Mouse (Mus musculus): Measurements from ENCODE around the gene Gm21969. TPM values are rescaled to one million over a fixed set of nuclear protein-coding genes. Genes with fewer than 3 reads are reported as not detected.

Gm21969 gene
- total RNA-seq, 4 experiments from 2014 or later, result not detected

DNA sequence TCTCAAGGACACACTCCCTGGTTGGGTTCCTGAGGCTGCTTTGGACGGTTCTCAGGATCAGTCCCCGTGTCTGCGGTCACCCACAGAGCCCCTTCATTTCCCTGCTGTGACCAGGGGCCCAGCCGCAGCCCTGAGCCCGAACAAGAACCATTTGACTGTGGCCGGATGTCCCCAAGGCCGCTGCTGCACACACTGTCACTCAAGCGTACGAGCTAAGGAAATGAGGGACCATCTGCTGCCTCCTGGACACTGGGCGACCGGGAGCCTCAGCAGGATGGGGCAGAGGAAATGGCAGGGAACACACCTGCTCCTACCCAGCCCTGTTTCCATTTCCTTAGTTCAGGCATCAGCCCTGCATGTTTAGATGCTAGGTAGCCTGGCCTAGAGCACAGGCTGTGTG lies 47.9 kb downstream of the Gm21969 start:
- no peak for DNase-seq (ENCODE audit: low spot score in 2 of 2)

DNA sequence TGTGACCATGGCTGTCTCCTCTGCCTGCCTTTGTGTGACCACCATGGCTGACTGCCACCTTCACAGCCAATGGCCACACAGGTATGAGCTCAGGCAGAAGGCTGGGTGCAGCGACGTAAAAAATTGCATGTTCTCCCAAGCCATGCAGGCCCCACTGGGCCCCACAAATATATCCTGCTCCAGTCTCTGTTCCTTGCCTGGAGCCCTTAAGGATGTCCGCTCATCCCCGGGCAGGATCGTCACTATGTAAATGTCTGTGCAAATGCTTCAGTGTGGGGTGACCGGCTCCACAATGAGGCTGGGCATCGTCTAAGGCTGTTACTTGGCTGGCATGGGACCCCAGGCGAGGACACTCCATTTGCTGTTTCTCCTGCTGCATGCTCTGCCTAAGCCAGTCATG lies 50.3 kb downstream of the Gm21969 start, which contains the start of gene Tas1r2:
Tas1r2 (plus strand) TSS at position 301 of the 400 bp plus-strand sequence.
- DNase-seq (ENCODE audit: low spot score in 2 of 2), result no peak

DNA sequence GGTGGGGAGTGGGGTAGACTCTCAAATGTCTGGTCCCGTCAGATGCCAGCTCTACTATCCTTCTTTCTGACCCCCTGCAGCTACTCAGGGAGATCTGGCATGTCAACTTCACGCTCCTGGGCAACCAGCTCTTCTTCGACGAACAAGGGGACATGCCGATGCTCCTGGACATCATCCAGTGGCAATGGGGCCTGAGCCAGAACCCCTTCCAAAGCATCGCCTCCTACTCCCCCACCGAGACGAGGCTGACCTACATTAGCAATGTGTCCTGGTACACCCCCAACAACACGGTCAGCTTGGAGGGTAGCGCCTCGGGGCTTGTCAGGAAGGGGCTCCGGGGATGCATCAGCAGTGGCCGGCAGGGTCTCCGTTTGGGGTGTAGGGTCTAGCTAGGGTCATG lies 58.9 kb downstream of the Gm21969 start:
- no peak for DNase-seq (ENCODE audit: low spot score in 2 of 2)

DNA sequence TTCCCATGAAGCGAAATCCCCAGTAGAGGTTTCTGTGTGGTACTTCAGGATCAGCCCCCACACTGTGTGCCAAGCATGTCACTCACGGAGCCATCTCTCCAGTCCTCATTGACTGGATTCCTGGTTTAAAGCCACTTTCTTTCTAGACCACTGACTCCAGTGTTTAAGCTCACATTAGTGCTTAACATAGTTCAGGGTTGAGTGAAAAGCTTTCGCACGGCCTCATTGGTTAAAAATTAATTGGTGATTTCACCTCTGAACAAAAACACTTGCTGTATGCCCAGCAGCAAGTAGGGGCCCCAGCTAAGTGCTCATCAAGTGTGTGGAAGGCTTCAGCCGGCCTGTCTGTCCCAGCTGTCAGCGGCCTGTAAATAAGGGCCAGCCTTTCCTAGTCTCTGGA lies 64.6 kb downstream of the Gm21969 start:
- DNase-seq (ENCODE audit: low spot score in 2 of 2), result no peak

DNA sequence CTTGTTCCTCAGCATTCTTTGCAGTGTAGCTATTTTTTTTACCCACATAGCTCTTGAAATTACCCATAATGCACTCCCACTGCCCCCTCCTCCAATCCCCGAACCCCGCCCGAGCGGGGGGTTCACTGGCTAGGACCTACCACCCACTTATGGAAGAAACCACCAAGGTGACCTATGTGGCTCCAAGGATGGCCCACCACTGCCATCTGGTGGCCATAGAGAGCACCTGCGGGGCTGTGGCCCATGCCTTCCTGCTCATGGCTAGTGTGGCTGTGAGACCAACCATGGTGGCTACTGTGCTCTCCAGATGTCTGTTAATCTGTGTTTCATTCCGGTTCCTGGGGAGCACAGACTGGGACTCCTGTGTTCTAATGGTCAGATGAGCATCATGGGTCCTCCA lies 66.9 kb downstream of the Gm21969 start:
- peak in 1 of 2 experiments; percentile 7 for DNase-seq (ENCODE audit: low spot score in 2 of 2)

DNA sequence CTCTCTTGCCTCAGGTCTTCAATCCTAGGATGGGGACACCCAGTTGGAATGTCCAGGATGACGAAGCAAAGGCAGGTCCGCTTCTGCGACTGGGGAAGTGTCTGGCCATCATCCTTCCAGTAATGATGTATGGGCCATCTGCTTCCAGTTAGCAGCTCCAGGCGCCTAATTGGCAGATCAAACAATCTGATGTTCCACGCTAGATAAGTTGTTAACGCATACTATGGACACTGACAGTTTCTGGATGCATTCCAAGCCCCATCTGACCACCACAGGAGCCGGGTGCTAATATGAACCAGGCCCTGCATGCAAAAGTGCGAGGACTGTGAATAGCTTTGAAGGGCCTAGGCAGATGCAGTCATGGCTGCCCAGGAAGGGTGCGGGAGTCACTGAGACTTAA lies 72.7 kb downstream of the Gm21969 start:
- DNase-seq (ENCODE audit: low spot score in 2 of 2), result no peak

DNA sequence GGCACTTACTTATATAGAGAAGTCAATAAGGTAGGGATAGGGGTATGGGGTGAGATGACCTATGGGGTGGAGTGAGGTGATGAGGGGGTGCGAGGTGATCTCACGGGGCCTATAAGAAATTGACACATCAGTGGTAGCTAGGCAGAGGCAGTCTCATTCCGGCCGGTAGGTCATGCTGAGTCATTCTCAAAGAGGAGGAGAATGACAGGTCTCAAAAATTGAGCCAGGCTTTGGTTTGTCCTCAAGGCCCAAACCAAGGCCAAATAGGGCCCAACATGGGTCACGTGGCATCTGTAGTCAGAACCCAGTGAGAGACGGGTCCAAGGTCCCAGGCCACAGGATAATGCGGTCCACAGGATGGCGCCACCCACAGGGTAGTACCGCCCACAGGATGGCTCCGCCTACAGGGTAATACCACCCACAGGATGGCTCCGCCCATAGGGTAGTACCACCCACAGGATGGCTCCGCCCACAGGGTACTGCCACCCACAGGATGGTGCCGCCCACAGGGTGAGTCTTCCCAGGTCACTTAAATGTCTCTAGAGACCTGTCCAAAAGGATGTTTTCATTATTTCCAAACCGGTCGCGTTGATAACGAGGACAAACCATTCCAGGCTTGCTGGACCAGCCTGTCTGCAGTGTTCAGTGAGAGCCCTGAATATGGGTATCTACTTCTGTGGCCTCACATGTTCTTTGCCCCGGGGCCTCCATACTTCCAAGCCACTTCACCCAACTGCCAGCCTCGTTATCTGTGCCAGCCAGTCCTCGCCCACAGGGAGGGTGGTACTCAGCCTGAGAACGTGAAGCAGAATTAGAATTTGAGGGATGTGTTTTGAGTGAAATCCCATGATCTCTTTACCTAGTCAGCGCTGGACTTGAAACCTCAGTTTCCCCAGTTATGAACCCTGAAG lies 81.0 kb downstream of the Gm21969 start:
- DNase-seq (ENCODE audit: low spot score in 2 of 2), result no peak

DNA sequence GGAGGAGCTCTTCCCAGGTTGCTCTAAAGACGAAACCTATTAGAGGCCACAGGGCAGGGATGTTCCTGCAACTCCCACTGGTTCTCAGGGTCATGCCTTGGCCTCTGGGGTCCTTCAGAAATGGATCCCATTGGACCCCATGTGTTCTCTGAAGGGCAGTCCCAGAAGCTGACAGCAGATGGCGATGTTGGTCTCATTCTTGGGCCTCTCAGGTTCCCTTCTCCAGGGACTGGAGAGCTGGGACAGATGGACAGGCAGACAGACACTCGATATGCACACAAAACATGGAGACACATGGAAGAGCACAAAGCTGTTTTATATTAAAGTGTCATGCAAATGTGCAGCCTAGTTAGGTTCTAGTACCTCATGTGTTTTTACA lies 81.6 kb downstream of the Gm21969 start:
- peak in 1 of 2 experiments; percentile 64 for DNase-seq (ENCODE audit: low spot score in 2 of 2)

DNA sequence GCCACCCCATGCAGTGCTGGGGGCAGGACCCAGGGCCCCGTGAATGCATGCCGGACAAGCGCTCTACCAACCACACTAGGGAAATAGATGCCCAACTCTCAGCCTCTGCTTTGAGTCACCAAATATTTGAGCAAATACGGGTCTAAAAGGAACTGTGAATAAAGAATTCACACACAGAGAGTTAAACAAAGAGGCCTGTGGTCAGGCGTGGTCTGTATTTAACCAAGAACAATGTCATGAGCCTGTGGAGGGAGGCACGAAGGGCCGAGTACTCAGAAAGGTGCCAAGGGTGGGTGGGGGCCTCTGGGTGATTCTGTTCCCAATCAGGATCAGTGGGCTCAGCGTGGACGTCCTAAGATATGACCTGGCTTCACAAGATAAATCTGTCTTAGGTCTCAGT lies 85.1 kb downstream of the Gm21969 start:
- DNase-seq (ENCODE audit: low spot score in 2 of 2), result no peak

DNA sequence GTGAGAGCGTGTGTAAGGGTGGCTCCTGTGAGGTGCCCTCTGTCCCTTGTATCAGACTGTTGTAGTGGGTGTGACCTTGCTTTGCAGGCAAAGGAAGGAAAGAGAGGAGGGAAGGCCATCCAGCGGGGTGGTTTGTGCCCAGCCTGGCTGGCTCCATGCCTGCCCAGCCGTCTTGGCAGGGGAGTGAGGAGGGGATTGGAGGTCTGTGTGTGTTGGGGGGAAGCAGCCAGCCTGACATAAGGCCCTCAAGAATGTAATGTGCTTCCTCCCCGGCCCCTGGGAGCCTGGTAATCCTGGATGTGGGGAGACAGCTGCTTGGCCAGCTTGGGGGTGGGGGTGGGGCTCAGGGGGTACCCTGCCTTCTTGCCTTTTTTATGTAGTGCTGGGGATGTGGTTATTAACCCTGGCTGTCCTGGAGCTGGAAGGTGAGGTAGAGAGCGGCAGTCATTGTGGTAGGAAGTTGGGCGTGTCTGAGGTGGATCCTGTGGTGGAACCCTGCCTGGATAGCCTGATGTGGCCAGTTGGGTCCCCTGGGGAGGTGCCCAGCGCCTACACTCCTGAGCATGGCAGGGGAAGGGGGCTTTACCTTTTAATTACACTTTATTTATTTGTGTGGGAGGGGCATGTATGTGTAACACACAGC lies 86.8 kb downstream of the Gm21969 start:
- DNase-seq (ENCODE audit: low spot score in 2 of 2), result no peak

DNA sequence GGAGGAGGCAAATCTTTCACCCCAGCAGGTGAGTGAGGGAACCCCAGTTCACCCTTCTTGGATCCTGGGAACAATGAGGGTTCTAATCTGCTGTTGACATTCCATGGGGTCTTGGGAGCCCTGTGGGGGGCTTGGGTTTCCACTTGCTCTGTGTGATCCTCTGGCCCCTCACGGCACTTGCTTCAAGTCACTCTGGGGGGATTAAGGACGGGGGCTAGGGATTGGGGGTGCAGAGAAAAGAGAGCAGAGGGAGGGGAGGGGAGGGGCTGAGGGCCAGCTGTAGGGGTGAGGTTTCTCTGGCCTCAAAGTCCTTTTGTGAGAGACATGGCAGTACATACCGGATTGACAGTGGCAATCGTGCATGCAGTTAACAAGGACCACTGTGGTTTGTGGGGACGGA lies 90.3 kb downstream of the Gm21969 start:
- DNase-seq (ENCODE audit: low spot score in 2 of 2), result no peak

DNA sequence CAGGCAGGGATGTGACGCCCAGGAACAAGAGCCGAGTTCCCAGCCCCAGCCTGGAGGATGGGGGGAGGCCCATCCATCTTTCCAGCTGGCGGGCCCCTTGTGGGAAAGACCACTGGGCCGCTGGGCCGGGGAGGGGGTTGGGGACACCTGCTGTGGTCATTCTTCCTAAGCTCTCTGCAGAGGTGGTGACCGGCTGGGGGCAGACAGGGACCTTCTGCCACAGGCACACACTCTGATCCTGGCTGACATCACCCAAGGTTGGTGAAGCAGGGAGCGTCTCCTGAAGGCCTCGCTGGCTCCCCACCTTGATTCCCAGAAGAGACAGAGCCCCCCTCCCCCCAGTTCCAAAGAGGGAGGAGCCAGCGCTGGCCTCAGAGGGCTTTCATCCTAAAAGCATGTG lies 94.8 kb downstream of the Gm21969 start:
- no peak for DNase-seq (ENCODE audit: low spot score in 2 of 2)

DNA sequence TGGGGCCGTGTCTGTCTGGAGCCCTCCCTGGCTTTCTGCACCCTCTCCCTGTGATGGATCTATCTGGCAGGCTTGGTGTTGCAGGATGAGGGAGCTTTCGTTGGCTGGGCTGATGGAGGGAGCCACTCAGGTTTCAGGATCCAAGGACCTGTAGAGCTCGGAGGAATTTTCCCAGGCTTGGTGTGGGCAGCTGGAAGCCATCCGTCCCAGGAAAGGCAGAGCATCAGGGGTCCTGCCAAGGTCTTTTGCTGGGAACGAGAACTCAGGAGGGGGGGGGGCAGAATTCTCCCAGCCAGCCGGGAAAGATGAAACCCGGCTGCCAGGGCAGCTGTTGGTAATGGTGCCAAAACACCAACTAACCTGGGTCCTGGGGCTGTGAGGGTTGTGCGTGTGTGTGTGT lies 95.6 kb downstream of the Gm21969 start:
- no peak for DNase-seq (ENCODE audit: low spot score in 2 of 2)

DNA sequence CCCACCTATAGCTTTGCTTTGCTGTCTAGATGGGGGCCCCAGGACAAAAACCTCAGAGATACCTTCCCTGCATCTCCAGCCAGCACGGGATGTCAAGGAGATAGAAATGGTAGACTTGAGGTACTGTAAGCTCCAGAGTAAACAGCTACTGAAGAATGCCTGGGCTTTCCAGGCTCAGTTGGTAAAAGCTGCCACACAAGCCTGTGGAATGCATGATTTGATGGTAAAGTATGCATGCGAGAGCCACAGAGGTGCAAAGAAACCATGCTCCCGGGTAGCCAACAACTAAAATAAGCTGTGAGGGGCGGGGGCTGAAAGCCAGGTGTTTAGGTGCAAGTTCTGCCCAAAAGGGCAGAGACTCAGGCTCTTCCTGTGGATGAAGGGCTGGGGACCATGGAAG lies 99.9 kb downstream of the Gm21969 start:
- DNase-seq (ENCODE audit: low spot score in 2 of 2), result no peak

DNA sequence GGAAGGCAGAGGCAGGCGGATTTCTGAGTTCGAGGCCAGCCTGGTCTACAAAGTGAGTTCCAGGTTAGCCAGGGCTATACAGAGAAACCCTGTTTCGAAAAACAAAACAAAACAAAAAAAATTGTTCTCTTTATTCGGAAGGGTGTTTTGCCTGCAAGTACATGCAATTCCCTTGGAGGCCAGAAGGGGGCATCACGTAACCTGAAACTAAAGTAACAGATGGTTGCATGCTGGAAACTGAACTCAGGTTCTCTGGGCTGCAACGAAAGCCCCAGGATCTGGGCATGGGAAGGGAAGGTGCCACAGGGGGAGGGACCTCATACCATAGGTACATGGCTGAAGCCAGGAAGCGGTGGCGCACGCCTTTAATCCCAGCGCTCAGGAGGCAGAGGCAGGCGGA lies 100.5 kb downstream of the Gm21969 start:
- no peak for DNase-seq (ENCODE audit: low spot score in 2 of 2)

DNA sequence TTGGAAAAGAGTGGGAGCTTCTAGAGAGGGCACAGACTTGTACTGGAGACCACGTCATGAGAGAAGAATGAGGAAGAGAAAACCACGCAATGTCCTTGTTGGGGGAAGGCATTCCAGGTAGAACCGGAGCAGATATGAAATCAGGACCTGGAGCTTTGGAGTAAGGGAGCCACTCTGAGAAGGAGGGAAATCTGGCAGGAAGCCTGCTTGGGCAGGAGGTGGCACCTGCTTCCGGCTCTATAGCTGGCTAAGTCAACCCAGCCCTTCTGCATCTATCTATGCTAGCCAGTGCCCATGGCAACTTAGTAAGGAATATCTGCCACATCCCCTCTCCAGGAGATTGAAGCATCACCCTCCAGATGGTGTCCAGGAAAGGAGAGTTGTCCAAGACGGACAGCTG lies 103.0 kb downstream of the Gm21969 start:
- DNase-seq (ENCODE audit: low spot score in 2 of 2), result no peak

DNA sequence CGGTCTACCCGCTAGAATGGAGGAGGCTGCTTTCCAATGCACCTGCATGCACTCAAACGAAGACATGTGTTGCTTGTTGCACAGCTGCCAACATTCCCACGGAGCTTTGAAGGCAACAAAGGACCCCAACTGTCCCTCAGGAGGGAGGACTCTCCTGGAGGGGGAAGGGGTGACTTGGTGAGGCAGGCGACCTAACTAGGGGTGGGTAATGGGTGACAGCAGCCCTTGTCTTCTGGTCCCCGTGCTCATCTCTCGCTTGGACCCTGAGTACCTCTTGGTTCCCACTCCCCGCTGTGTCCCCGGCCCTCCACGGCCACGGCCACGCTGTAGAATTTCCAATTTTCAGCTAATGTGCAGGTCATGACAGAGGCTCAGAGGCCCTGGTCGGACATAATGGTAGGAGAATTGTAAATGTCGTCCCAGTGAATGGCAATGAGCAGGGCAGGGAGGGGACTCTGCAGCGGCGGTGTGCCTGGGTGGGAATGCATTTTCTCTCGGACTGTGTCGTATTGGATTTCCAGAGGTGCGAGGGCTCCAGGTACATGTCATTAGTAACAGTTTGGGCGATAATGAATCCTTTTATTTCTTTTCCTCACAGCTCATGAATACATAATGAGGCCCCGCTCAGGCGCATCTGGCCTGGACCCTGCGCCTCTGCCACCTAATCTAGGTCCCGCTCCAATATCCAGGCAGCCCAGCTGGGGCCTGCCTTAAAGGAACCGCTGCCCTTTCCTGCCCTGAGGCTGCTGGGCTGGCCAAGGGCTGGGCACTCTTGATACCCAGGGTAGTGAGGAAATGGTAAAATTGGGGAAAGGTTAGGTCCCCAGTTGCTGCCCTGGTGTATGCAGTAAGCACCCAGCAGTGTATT lies 107.7 kb downstream of the Gm21969 start:
- DNase-seq (ENCODE audit: low spot score in 2 of 2), result no peak

Small RNA genes within 50 kb of the gene (microRNA-seq; reads per million reads assigned to microRNA genes)
- gene Gm25571 (0 reads per million in 2 experiments), gene Mir7020 (1.8 to 2.5 reads per million in 2 experiments)

Other genes with a start within 250 kb of the Gm21969 start
- 10 to 100 TPM; 18.1 to 19.8 (median 18.5) TPM for gene Iffo2, start 72.6 kb upstream of the Gm21969 start, total RNA-seq (2022)
- gene Aldh4a1, start 19.7 kb downstream of the Gm21969 start, total RNA-seq (2022), result 10 to 100 TPM; 17.4 to 19.5 (median 19.0) TPM
- not detected for gene Tas1r2, start 50.4 kb downstream of the Gm21969 start, total RNA-seq (2022)
- gene Pax7, start 230.3 kb downstream of the Gm21969 start, total RNA-seq (2022), result 1 to 10 TPM in 1 of 4 experiments, under 1 TPM in 1, not detected in 2; 0.20 to 1.0 TPM

All from left cerebral cortex, adult 8-10 months (tissue).